Mouse (Mus musculus) cerebellum, postnatal 10 days (tissue): ENCODE measurements at regions not wholly inside any gene's neighbourhood (a gene's known extent, or its start where the extent isn't known, plus 50 kb on each side); places are given as distances from the start of the nearest gene placed in this dataset.

Experiments used
- DNase-seq, 2 experiments: peaks; one replicate each; pipeline ENCODE4 v3.0.0; 2021; ENCODE audit warnings: mixed read lengths in 2 of 2

DNA sequence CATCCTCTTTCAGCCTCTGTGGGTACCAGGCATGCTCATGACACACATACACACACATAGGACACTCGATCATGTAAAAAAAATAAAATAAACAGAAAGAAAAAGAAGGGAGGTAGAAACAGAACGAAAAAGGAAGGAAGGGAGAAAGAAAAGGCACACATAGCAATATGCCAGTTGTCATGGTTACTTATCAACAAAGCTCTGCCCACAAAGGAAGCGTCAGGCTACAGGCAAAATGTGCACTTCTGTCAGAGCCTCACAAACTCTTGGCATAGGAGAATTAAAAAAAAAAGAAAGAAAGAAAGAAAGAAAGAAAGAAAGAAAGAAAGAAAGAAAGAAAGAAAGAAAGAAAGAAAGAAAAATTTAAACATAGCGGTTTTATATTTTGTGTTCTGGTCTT, 56.9 kb upstream of the Sox2 start:
- no peak for DNase-seq

DNA sequence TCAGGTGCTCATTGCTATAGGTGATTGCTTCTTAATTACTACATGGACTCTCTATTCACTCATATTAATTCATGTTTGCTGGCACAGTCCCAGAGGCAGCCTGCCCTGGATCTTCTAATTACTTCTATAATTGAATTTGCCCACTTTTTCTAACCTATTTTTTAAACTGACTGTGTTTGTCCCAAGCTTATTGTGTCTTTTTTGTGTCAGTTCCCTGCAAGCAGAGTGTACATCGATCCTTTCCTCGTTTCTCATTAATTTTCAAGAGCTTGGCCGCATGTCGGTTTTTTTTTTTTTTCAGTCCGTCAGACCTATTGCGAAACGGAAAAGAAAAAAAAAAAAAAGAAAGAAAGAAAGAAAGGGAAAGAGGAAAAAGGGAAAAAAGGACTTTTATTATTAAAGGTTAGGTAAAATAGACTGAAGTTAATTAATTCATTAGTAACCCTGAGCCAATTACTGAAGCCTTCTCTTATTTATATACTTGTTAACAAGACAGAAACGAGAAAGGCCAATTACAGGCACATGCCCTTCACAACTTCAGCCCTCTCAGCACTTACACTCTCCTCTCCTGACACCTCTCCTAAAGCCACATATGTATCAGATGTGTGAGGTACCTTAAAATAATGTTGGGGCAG, 72.2 kb upstream of the Sox2 start:
- DNase-seq = peak; percentile 46 to 48

DNA sequence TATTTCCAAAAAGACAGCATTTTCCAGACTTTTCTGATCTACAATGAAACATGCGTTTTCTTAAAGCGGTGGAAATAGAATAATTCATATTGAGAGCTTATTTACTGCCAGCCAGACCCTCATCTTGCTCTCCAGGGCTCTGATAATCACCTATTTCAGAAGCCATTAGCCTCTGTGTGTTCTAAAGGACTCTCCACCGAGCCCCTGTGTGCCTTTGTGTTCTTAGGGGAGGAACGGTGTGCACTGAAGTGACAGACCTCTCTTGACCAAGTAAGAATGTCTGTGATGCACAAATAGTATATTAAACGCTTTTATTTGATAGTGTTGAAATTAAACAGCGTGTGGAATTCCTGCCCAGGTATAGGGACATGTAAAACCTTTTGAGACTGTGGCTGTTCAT, 73.1 kb upstream of the Sox2 start:
- DNase-seq = no peak

DNA sequence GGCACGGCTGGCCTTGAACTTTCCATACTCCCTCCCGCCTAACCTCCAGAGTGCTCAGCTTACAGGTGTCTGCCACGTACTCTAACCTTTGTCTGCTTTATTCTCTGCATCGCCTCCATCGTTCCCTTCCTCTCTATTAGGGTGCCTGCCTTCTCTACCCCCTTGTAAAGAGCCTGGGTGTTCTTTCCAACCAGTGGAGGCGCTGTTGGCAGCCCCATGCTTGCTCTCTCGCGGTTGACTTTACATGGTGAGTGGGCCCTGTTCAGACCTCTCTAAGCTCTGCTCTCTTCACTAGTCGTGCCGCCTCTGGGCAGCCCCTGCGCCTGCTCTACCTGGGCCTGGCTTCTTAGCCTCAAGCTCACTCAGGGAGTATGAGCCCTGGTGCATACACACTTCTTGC, 74.0 kb upstream of the Sox2 start:
- DNase-seq = peak in 1 of 2 experiments; percentile 17

DNA sequence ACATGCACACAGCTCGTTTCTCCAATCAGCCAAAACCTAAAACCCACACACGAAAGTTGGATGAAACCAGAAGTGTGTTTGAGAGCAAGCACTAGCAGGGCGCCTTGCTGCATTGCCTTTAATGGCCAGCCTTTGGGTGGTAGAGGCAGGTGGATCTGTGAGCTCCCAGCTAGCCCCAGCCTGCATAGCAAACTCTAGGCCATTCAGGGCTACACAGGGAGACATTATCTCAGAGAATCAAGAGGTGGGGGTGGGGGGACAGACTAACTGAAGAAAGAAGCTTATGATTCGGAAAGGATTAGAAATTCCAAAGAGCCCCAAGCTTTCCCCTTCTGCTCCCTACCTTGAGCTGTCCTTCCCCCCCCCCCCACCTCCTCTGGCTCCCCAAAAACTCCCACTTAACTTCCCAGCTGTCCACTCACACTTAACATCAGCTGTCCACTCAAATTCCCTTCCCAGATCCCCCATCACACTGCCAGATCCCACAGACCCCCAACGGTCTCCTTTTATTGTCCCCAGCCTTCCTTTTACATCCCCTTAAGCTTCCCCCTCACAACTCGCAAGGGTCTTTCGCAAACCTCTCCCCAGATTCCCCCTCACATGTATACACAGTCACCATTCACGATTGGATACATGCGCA, 75.4 kb upstream of the Sox2 start:
- no peak for DNase-seq

DNA sequence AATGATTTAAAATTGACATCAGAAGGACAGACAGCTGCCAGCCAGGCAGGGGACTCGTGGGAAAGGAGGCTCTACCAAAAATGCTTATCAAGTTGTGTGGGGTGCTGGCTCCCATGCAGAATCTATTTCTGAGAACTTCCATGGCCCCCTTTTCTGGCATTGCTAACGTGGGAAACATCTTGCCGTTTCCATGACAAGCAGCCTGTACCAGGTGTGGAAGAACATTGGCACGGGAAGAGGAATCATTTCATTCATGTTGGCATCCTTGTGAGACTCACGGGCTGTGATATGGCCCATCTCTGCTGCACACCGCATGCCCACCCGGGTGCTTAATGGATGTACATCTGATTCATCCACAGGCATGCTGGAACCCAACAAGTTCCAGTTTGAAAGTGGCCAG, 76.9 kb upstream of the Sox2 start:
- DNase-seq = peak; percentile 25 to 32

DNA sequence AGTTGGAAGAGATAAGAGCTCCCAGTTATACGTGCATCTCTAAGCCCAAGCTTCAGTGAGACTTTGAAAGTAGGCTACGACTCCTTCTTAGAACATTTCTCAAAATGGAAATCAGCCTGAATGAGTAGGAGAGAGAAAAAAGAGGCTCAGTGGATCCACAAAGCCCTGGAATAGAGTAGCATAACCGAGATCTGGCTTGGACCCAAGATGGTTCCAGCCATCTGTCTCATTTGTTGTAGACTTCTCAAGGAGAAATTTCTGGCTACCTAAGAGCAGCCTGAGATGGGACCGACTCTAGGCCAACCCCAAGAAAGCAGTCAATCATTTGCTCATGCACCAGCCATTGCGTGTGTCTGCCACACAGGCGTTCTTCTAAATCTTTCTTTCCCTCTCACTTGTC, 78.1 kb upstream of the Sox2 start:
- DNase-seq = peak; percentile 90

DNA sequence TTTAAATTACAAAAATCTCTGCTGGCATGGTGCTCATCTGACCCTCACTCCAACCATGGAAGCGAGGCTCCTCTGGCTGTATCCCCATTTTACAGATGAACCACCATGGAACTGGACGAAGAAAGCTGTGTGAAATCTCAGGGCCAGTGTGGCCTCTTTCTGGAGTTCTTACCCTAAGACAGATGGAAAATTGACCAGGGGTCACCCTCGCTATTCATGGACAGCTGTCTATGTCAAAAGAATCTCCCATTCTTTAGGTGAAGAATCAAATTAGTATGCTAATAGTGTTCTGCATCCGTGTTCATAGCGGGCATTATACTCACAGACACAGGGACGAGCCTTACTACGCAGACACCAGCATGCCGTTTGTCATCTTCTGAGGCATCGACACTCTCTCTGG, 78.6 kb upstream of the Sox2 start:
- DNase-seq = peak; percentile 50 to 62

DNA sequence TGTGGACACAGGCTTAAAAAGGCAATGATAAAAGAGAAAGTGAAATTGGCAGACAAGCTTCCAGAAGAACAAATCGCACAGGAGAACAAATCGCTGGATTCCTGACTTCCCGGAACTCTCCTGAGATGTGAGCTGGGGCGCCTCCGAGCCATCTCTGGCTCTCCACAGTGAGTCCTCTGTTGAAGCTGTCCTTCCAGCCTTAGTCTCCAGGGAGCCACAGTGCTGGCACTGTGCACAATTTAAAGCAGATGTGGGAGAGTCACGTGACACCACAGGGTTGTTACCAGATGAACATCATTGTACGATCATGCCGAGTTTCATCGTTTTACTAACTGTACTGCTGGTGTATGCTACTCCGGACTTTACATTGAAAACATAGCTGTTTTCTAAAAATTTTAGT, 80.2 kb upstream of the Sox2 start:
- peak in 1 of 2 experiments; percentile 43 for DNase-seq

DNA sequence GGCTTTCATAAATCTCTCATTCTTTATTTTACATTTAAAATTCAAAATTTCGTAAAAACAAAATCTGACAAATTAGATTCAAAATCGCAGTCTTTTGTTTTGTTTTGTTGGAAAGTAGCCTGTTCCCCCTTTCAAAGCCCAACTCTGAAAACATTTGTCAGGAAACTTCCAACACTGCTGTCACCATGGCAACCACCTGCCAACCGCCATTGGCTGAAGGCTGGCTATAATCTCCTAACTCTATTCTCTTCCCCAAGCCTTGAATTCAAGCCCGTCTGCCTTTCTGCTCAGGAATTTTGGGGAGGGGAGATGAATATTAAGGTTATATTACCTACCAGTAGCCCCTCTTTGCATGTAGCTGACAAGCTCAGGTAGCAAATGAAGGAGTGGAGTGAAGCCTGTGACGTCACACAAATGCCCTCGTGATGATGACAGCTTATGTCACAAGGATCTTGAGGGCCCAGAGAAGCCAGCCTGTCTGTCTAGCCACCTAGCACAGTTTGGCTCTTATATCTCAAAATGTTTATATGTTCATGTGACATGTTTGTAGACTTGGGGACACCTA, 82.0 kb upstream of the Sox2 start:
- DNase-seq = peak; percentile 29 to 36

DNA sequence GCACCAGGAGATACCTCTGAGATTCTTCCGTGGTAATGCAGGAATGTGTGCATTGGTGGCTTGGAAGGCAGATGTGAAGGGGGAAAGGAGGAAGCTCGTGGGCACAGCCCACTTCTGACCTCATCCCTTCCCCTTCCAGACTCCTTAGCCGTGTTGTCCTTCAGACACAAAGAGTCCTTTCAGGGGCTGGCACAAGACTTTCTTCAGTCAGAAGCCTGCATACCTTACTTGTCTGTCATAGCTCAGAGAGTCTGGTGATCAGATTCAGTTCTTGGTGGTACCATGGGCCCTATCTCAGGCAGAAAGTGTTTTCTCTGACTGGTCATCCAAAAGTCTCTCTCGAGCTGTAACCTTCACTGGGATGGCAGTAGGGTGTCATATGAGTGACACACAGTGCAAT, 84.8 kb upstream of the Sox2 start:
- no peak for DNase-seq

DNA sequence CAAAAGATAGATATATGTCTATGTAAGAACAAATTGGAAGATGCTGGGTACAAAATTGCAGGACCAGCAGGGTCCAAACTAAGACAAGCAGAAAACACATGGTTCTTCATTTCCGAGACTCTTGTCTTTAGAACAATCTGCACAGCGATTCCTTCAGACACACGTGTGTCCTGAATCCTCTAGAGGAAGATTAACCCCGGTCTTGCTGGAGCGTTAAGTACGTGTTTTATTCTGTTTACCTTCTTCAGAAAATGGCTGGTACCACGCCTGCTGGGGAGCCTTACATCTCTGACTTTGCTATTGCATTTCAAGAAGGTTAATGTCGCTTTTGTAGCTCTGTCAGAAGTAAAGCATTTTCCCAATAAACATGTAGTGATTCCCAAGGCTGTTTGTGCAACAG, 87.3 kb upstream of the Sox2 start:
- no peak for DNase-seq

DNA sequence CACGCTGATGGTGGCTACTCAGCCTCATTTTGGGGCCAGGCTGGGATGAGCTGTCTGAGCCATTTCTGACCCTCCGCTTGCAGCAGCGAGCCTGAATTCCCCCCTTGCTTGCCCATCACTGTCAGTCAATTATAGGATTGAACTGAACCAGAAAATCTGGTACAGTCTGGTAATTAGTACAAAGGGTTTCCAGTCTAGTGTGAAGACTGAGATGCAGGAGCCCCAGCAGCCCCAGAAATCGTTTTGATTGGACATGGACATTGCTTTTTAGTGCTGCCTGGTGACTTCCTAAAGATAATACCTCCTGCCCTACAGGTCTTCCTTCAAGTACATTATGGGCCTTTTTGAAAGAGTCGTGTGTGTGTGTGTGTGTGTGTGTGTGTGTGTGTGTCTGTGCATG, 88.5 kb upstream of the Sox2 start:
- no peak for DNase-seq

DNA sequence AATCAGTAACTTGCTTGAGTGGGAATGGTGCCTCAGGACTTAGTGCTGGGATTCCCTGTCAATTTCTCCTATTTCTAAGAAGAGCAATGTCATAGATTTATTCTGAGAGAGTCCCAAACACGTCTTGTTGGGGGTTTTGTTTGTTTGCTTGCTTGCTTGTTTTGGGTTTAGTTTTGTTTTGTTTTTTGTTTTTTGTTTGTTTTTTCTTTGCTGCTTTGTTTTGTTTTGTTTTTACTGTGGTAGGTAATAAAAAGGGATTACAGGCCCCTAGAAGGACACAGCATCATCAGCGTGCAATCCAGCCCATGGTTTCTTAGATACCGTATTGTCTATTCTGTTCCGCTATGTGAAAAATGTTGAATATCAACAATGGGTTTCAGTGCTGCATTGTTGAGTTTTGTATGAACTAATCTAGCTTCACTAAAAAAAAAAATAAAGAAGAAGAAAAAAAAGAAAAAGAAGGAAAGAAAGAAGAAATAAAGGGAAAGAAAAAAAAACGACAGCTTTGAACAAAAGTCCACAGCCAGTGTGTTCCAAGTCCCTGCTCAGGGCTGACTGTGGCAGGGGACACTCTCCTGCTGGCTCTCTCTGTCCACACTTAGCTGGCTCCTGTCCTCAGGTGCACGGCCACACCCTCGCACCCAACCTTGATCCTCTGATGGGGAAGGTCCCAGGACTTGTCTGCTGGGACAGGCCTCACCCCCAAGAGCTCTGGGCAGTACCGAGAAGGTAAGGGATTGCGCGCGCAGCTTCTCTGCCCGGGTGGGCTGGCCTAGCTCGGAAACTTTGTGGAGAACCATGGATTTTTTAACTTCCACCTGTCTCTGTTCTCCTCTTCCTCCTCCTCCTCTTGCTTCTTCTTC, 90.1 kb upstream of the Sox2 start:
- no peak for DNase-seq

DNA sequence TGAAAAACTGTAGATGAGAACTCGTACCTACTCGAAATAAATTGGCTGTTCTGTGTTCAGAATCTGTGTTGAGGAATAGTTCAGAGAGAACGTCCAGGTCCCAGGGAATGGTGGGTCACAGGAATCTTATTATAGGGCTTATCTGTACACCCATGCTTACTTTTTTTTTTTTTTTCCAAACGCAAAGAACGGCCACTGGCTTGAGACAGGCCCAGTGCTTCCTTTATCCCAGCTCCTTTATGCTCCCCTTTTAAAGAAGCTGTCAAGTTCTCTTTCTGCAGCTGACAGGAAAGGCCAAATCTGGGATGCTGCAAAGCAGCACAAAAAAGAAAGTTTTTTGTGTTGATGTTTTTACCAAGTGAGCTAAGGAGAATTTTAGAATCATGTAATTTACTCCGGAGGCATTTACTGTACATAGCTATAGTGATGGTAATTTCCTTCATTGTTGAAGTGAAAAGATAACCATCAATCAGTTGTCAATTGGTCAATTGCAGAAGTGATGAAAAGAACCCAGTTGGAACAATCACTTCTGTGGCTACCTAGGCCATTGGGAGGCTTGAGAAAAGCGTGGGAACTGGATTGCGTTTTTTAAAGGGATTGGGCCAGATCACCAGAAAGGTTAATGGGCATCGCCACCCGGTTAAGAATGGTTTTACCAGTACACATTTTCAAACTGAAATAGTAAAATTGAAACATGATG, 91.2 kb upstream of the Sox2 start:
- DNase-seq = no peak

DNA sequence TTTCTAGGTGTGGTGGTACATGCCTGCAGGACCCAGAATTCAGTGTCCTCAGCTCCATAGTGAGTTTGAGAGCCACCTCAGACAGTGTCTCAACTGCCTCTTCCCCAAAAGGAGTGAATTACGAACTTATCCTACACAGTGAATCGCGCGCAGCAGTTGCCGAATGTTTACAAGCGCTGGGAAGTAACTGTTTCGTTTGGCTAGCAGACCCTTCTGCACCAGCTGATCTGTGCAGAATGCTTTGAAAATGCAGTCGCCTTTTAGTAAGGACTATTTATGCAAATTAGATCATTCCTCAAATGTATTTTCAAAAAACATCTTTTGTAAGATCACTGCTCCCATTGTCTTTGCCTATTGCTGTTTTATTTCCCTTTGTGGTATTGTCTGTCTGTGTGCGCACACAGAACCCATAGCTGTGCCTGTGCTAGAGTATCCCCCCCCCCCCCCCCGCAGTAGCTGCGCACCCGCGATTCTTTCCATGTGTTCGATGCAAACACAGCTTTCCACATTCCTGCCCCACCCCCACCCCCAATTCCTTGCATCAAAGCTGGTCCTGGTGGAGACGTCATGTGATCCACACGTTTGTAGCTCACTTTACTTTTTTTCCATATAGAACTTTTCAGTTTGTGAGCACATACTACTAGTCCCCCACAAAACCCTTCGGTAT, 97.5 kb upstream of the Sox2 start:
- no peak for DNase-seq

DNA sequence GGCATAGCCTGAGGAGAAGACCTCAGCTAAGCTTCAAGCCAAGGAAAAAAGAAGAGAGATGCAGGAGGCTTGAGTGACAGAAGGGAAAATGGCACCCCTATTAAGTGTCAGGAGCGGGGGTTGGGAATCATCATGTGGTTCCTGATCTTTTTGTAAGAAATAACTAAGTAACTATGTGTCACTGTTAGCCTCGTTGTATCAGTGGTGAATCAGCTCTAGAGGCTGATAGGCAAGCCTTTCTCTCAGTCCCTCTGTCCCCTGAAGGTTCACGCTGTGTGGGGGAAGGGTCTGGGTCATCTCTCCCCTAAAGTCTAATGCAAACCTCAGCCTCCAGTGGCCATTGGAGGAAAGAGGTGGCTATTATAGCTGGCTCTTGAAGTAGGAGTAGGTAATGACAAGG, 99.1 kb upstream of the Sox2 start:
- no peak for DNase-seq

DNA sequence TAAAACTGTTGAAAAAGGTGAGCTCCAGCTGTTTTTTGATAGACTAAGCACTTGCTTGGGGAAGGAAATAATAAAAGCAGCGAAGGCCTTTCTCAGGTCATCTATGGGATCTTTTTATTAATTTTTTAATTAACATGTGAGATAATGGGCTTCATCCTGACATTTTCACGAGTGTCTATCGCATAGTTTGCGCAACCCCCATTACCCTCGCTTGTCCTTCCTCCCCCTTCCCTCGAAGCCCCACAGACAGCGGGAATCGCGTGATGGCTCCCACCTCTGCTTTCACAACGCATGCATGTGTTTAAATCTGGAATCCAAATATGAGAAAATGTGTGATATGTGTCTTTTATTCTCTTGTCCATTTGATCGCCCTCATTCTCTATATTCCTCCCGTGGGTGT, 100.0 kb upstream of the Sox2 start:
- DNase-seq = no peak

DNA sequence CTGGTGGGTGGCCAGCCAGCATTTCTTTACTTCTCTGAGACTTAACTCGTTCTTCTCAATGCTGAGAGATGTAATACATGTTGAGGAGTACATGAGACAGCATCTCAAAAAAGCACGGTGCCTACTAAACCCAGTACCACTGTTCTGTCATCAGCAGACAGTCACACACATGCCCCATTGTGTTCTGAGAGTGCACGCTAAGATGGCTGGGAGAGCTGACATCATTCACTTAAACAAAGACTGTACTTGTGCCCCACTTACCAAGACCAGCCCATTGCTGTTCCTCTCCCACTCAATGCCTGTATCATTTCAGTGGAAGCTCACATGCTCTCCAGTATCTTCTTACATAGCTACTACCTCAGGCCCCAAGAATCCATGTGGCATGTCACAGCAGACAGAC, 117.8 kb upstream of the Sox2 start:
- no peak for DNase-seq

DNA sequence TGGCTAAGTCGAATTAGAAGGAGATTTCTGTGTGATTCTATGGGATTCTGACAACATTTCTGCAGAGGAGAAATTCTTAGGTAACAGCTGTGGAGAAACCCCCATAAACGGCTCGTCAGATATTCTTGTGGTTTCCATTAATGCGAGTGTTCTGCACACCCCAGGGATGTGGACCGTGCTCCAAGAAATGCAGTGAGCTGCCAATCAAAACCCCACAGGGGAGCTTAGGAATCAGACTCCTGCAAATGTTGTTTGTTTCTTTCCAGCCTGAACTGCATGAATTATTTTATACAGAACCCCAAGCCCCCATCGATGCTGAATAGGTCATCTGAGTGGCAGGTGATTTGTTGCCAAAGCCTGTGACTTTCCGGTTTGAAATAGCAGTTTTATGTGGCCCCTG, 118.4 kb upstream of the Sox2 start:
- DNase-seq = peak; percentile 31 to 52

DNA sequence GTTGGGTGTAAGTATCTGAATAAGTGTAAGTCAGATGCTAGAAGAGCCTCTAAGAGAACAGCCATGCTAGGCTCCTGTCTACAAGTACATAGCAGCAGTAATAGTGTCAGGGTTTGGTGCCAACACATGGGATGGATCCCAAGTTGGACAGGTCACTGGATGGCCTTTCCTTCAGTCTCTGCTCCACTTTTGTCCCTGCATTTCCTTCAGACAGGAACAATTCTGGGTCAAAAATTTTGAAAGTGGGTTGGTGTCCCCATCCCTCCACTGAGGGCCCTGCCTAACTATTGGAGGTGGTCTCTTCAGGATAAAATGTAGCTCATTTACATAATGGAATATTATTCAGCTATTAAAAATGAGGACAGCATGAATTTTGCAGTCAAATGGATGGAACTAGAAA, 122.7 kb upstream of the Sox2 start:
- no peak for DNase-seq

DNA sequence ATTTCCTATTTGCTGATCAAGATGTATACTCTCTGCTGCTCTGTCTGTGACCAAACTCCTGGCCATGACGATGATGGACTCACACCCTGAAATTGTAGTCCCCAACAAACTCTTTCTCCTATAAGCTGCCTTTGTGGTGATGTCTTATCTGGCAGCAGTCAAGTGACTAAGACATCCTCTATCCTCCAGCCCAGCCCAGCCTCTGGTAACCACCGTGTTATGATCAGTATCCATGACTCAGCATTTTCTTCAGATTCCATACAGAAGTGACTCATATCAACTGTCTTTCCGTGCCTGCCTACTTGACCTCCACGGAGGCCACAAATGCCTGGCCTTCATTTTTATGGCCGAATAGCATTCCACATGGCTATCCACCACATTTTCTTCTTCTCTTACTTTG, 124.5 kb upstream of the Sox2 start:
- no peak for DNase-seq
